Mouse (Mus musculus) hematopoietic stem cell, adult 5-6 weeks (primary cell): ENCODE results near the gene Suz12. TPM values are rescaled to one million over a fixed set of nuclear protein-coding genes. Genes with fewer than 3 reads are reported as not detected.

Source experiments
- total RNA-seq: library from RNA; stranded (forward); fragments of 172-1452, 232-1000 nt; gene quantifications from 2 replicates; pipeline ENCODE4 v1.2.3, GENCODE M21; 2017

The Suz12 gene
- total RNA-seq, 1 experiment from 2014 or later, result 119 TPM

Other genes with a start within 250 kb of the Suz12 start
- 96.2 and 141 TPM in 2 replicates for gene Utp6, start 30.7 kb upstream of the Suz12 start, total RNA-seq
- gene Crlf3, start 87.9 kb downstream of the Suz12 start, total RNA-seq, result 111 and 192 TPM in 2 replicates
- 36.8 and 38.5 TPM in 2 replicates for gene Atad5, start 96.3 kb downstream of the Suz12 start, total RNA-seq
- gene Tefm, start 149.1 kb downstream of the Suz12 start, total RNA-seq, result 21.8 and 23.0 TPM in 2 replicates
- 0.50 TPM in 1 of 2 replicates, not detected in the other for gene Adap2, start 161.0 kb downstream of the Suz12 start, total RNA-seq
- 7.3 and 13.8 TPM in 2 replicates for gene Rnf135, start 190.7 kb downstream of the Suz12 start, total RNA-seq
- gene Rhot1, start 215.9 kb downstream of the Suz12 start, total RNA-seq, result 75.5 and 81.1 TPM in 2 replicates